Mouse (Mus musculus) liver, embryonic 14.5 days (tissue): ENCODE data around the gene Rabgap1l. TPM values are rescaled to one million over a fixed set of nuclear protein-coding genes. Genes with fewer than 3 reads are reported as not detected.

Experiments
- ATAC-seq: fragments of 200-750 bp; cut with Nextera tagmentation; 2 replicates; pipeline ENCODE4 v1.8.0; 2017; ENCODE audit warnings: moderate number of reproducible peaks, mild to moderate bottlenecking, moderate library complexity; ENCODE audit not compliant: insufficient read depth
- DNase-seq, 3 experiments: peaks; one replicate each; pipeline ENCODE4 v3.0.0-alpha.2; 2012 to 2013; ENCODE audit warnings: low read depth in 3 of 3, low spot score in 3 of 3
- H3K27ac ChIP-seq: fragments of 300-500 bp; sonication (generic); 2 replicates; pipeline ENCODE4 v1.5.1; 2014; ENCODE audit warnings: moderate library complexity, mild to moderate bottlenecking, control low read depth, inconsistent platforms
- H3K27me3 ChIP-seq: fragments of 300-500 bp; sonication (generic); 2 replicates; pipeline ENCODE4 v1.6.1; 2014; ENCODE audit warnings: mild to moderate bottlenecking, low read length, moderate library complexity; ENCODE audit not compliant: control insufficient read depth, insufficient read depth
- H3K36me3 ChIP-seq: fragments of 300-500 bp; sonication (generic); replicated peaks from 2 replicates; pipeline ENCODE4 v1.6.1; 2014; ENCODE audit warnings: low read depth; ENCODE audit not compliant: control insufficient read depth, insufficient read depth
- H3K4me1 ChIP-seq, 2 experiments: fragments of 200-500 bp in 1 of 2; fragments of 300-500 bp in 1 of 2; sonication (generic) in 1 of 2; replicated peaks; 2 replicates each; pipeline ENCODE4 v1.6.1; 2012 to 2014; ENCODE audit warnings: antibody characterized with exemption in 1 of 2, inconsistent platforms in 1 of 2, low read length in 1 of 2; ENCODE audit not compliant: control insufficient read depth in 2 of 2, insufficient read depth in 2 of 2
- H3K4me2 ChIP-seq: fragments of 300-500 bp; sonication (generic); 2 replicates; pipeline ENCODE4 v1.6.1; 2014; ENCODE audit warnings: low read depth, mild to moderate bottlenecking, control low read depth, moderate library complexity
- H3K4me3 ChIP-seq, 2 experiments: fragments of 200-500 bp in 1 of 2; fragments of 300-500 bp in 1 of 2; sonication (generic) in 1 of 2; 2 replicates each; pipeline ENCODE4 v1.5.1; 2012 to 2014; ENCODE audit warnings: low read depth in 2 of 2, low read length in 2 of 2, mild to moderate bottlenecking in 2 of 2, control low read depth in 1 of 2, inconsistent platforms in 1 of 2, moderate library complexity in 1 of 2; ENCODE audit not compliant: insufficient read depth in 1 of 2
- H3K9ac ChIP-seq: fragments of 300-500 bp; sonication (generic); replicated peaks from 2 replicates; pipeline ENCODE4 v1.6.1; 2014; ENCODE audit warnings: mild to moderate bottlenecking, control low read depth, moderate library complexity
- H3K9me3 ChIP-seq: fragments of 300-500 bp; sonication (generic); 2 replicates; pipeline ENCODE4 v1.6.1; 2016; ENCODE audit warnings: low read length, mixed read lengths; ENCODE audit not compliant: control insufficient read depth
- CTCF ChIP-seq: IDR thresholded peaks from 2 replicates; pipeline ENCODE4 v1.5.1; 2016; ENCODE audit warnings: antibody characterized with exemption, low read depth, control low read depth
- EP300 ChIP-seq: IDR thresholded peaks from 2 replicates; pipeline ENCODE4 v1.6.1; 2016; ENCODE audit warnings: antibody characterized with exemption, low read depth
- WGBS: fragments of 180-500 bp; shearing (Covaris S2); extraction: QIAGEN DNeasy Blood & Tissue Kit; methylation state at CpG from one replicate; pipeline ENCODE4 v1.1.7; 2014; ENCODE audit not compliant: insufficient replicate concordance; 5-methylcytosine and 5-hydroxymethylcytosine counted together
- polyA plus RNA-seq, 2 experiments: library from polyadenylated mRNA; depleted of rRNA in 1 of 2; stranded (reverse) in 1 of 2; unstranded in 1 of 2; fragments of >200 nt; fragmentation: Nextera tagmentation in 1 of 2; extraction: Ambion mirVana in 1 of 2; gene quantifications; 2 replicates each; pipeline versions ENCODE4 v1.2.1 to v1.2.3; 2012 to 2014

Gene Rabgap1l
- polyA plus RNA-seq, 2 experiments, result 18.7 to 27.5 TPM

DNA sequence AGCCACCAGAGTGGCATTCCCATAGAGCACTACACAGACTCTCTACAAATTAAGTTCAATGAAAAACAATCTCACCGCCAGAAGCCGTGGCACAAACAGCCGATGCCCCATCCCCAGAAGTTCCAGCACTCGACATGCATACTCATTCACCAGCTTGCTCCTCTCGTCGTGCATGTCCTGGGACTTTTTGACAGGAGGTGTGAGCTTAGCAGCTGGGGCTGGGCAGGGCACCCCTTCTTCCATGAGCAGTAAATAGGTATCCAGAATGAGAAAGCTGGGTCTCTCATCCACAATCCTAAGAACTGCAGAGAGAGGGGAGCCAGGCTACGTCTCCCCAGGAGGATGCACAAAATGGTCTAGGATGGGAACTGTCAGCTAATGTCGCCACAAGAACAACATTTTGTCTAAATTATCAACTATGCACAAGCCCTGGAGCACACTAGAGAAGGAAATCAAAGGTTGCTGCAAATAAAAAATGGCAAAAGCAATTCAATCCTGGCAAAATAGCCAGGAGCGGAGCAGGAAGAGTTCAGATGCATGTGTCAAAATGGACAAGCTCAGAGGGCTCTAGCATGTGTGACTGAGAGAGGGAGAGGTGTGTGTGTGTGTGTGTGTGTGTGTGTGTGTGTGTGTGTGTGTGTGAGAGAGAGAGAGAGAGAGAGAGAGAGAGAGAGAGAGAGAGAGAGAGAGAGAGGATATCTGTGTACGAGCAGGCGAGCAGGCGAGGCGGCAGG is 441.7 kb downstream of the Rabgap1l start:
- Histone ChIP-seq H3K4me1 (peaks cover 0 to 3% of the 10 kb centered on the region in 2 experiments; a peak in 2 of 4 replicates), H3K27ac (no peak overlapping the region), H3K36me3 (no peaks in the 10 kb centered on the region), H3K9me3 (no peaks in the 10 kb centered on the region), H3K9ac (no peak overlapping the region), H3K4me3 (peak overlapping the region in 1 of 2 experiments; percentile 11; a peak in 1 of 4 replicates), H3K27me3 (no peaks in the 10 kb centered on the region), H3K4me2 (peak overlapping the region; percentile 50)
- TF ChIP-seq EP300 (no peak), CTCF (no peak)
- ATAC-seq, result no peak
- DNase-seq, result no peak
- 31% methylated on average over 13 of the region's 13 CpGs for WGBS

DNA sequence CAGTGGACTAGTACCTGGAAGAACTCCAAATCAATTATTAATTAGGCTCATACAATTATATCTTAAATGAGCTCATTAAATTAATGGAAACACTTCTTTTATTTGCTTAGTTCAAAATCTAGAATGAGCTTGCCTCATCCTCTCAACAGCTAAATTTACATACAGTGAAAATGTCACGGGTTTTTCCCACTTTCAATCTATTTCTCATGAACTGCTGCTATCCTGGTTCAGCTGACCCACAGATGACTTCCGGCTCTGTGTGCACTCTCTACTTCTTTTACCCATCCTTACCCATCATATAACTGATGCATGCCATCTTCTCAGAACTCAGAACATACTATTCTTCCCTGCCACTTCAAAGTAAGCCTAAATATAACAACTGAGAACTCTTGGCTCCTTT is 452.4 kb downstream of the Rabgap1l start:
- Histone ChIP-seq H3K4me1 (no peaks in the 10 kb centered on the region), H3K9ac (no peak overlapping the region), H3K4me3 (no peak overlapping the region), H3K9me3 (no peaks in the 10 kb centered on the region), H3K36me3 (no peaks in the 10 kb centered on the region; the same call in 1 of the 2 replicates), H3K4me2 (no peak overlapping the region), H3K27ac (no peak overlapping the region), H3K27me3 (no peaks in the 10 kb centered on the region)
- DNase-seq, result no peak
- 66% methylated on average over 2 of the region's 2 CpGs for WGBS
- no peak for ATAC-seq
- TF ChIP-seq EP300 (no peak), CTCF (no peak)

DNA sequence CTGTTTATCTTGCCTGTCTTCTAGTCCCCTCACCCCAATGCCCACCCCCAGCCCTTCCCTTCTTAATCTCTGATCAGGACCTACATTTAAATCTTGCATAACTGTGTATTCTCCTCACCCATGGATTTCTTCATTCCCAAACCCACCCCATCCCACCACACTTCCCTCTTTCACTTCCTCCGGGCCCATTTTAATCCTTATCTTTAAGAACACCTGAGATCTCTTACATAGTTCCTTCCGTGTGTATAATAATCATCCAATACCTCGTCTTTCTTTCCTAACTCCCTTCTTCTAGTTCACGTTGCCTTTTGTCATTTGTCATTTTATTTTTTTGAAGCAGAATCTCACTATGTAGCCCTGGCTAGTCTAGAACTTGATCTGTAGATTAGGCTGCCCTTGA is 453.6 kb downstream of the Rabgap1l start:
- H3K4me1 ChIP-seq, result no peaks in the 10 kb centered on the region
- no peaks in the 10 kb centered on the region; the same call in 1 of the 2 replicates for H3K36me3 ChIP-seq
- TF ChIP-seq EP300 (no peak), CTCF (no peak)
- no peak overlapping the region for H3K4me2 ChIP-seq
- 10% methylated on average over 4 of the region's 4 CpGs for WGBS
- H3K9ac ChIP-seq, result no peak overlapping the region
- H3K9me3 ChIP-seq, result no peaks in the 10 kb centered on the region
- no peak for ATAC-seq
- H3K27me3 ChIP-seq, result no peaks in the 10 kb centered on the region
- DNase-seq, result no peak
- no peak overlapping the region for H3K27ac ChIP-seq
- H3K4me3 ChIP-seq, result no peak overlapping the region

DNA sequence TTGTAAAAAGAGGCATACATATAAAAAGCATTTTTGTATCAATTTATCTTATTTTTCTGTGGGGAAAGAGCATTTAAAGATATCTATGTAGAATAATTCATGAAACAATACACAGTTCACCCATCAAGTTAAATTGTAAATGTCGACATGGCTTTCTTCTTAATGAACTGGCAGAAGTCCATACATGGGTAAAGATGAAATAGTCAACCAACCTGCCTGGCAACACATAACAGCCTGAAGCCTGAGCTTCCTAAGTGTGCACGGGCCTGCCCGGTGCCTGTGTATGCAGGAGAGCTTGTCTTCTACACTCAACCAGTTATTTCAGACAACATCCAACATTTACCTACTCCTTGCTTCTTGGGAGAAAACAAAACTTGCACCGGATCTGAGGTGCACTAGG is 458.2 kb downstream of the Rabgap1l start:
- Histone ChIP-seq H3K4me3 (no peak overlapping the region), H3K27me3 (no peaks in the 10 kb centered on the region), H3K4me1 (peaks cover 16 to 19% of the 10 kb centered on the region in 2 experiments), H3K36me3 (no peaks in the 10 kb centered on the region), H3K4me2 (no peak overlapping the region), H3K9me3 (no peaks in the 10 kb centered on the region), H3K27ac (no peak overlapping the region), H3K9ac (no peak overlapping the region)
- ATAC-seq (no peak), DNase-seq (no peak)
- WGBS, result 77% methylated on average over 4 of the region's 4 CpGs
- TF ChIP-seq EP300, result no peak
- no peak for TF ChIP-seq CTCF

DNA sequence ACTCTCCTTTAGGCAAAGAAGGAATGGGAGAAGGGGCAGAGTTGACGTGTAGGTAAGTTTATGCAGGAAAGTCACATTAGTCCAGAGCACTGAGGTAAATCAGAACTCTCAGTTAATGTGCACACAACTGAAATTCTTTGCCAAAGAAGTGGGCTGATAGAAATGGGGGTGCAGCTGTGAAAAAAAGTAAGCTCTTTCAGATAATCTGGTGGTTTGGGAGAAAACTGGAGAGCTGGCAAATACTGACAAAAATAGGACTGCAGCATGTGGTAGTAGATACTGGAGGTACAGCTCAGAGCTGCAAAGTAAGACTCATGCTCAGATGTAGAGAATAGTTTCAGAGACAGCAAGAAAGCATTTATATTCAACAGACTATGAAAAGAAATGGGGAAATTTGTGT is 462.2 kb downstream of the Rabgap1l start:
- Histone ChIP-seq H3K9ac (peak overlapping the region; percentile 27; the same call in 1 of the 2 replicates), H3K27ac (peak overlapping the region; percentile 78), H3K36me3 (no peaks in the 10 kb centered on the region), H3K27me3 (no peaks in the 10 kb centered on the region), H3K4me2 (peak overlapping the region; percentile 58), H3K4me1 (peaks cover 24 to 36% of the 10 kb centered on the region in 2 experiments), H3K4me3 (no peak overlapping the region), H3K9me3 (no peaks in the 10 kb centered on the region)
- ATAC-seq (peak; percentile 56), DNase-seq (no peak)
- no peak for TF ChIP-seq CTCF
- peak; percentile 48; the same call in 1 of the 2 replicates for TF ChIP-seq EP300
- 23% methylated on average over 1 of the region's 1 CpGs for WGBS
